14 mouse cellular contexts compared by ENCODE assay signal in the genomic region with DNA sequence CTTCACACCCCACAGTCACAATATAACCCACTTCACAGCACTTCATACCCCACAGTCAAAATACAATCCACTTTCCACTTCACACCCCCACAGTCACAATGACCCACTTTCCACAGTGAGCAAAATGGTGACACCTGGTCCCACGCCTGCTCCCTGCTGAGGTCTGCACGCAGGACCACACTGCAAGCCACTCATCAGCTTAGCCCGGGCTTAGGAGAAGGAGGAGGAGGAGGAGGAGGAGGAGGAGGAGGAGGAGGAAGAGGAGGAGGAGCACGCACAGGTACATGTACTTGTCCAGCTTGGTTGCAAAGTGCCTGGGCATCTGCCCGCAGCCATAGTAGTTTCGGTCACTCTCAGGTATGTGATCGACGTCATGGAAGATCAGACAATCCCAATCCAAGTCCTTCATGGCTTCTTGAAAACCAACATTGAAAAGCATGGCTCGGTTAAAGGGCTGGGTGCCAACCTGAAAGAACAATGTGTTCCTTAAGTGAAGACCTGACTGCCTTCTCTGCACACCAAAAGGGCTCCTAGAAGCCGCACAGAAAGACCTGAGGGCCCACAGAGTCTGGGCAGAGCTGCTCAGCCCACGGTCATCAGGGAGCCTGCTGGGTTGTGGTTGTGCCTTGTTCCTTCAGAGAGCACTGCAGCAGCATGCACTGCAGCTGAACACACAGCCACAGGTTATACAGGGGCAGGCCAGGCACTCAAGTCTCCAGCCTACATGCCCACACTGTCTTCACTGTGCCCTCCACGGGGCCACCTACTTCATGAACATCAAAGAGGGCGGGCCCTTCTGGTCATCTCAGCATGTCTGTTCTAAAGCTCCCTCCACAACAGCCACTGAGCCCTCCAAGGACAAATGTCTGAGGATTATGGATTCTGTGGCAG. TPM values are rescaled to one million over a fixed set of nuclear protein-coding genes. Genes with fewer than 3 reads are reported as not detected.
DNase-seq lines count a peak whose midpoint lies in the region; ATAC-seq and TF ChIP-seq lines count a peak whose summit lies in the region.
"Had no signal": no experiment of that assay in that cellular context is flagged by ENCODE, and none has a peak within 500 bp of the region (broad histone marks: within the 10 kb centered on the region; RNA-seq: fewer than 3 reads in every experiment).

No protein-coding gene starts in this region.

- no peak for ATAC-seq in lung, embryonic 15.5 days (ENCODE audit: borderline replicate concordance, extremely low read depth, low FRiP score, low TSS enrichment)

- WGBS in lung, embryonic 15.5 days: 85% methylated on average over 12 of the region's 13 CpGs

- intact Hi-C loops in gastrocnemius, adult 2 months (cut with DNase I): no loop called here

- H3K4me1 ChIP-seq in lung, embryonic 15.5 days: peaks cover 16% of the 10 kb centered on the region
- H3K4me1 ChIP-seq: midbrain, embryonic 12.5 days had no signal

- no peak overlapping the region for H3K4me3 ChIP-seq in gastrocnemius, adult 2 months
- H3K4me3 ChIP-seq in lung, embryonic 15.5 days: no peak overlapping the region
- H3K4me3 ChIP-seq: midbrain, embryonic 12.5 days; neural tube, embryonic 15.5 days had no signal

- peak; percentile 11 for DNase-seq in gastrocnemius, adult 2 months
- no peak for DNase-seq in gastrocnemius, adult 18-20 months (ENCODE audit: low spot score)
- DNase-seq in lung, postnatal 14 days: no peak
- peak; percentile 60 for DNase-seq in brain, adult 2 months (ENCODE audit: low read depth, low spot score)
- peak; percentile 6 for DNase-seq in kidney, postnatal 10 days
- DNase-seq in embryo, embryonic 10.5 days (ENCODE audit: low spot score): no peak
- no peak for DNase-seq in liver
- DNase-seq: B cell, adult 2 months; left cerebral cortex, postnatal 4 days; lung, adult 2 months; spleen, adult 18-20 months had no signal

- H3K9ac ChIP-seq in lung, embryonic 15.5 days: no peak overlapping the region
- H3K9ac ChIP-seq: midbrain, embryonic 12.5 days; neural tube, embryonic 15.5 days had no signal

- H3K4me2 ChIP-seq in lung, embryonic 15.5 days: no peak overlapping the region
- H3K4me2 ChIP-seq: midbrain, embryonic 12.5 days; neural tube, embryonic 15.5 days had no signal

- H3K36me3 ChIP-seq in lung, embryonic 15.5 days: peaks cover 13% of the 10 kb centered on the region; the same call in 1 of the 2 replicates

- no peak overlapping the region for H3K27ac ChIP-seq in gastrocnemius, adult 2 months
- H3K27ac ChIP-seq in lung, embryonic 15.5 days: peak overlapping the region; percentile 24; the same call in 1 of the 2 replicates
- H3K27ac ChIP-seq: midbrain, embryonic 12.5 days; neural tube, embryonic 15.5 days had no signal

- H3K9me3 ChIP-seq in lung, embryonic 15.5 days: no peaks in the 10 kb centered on the region
- H3K9me3 ChIP-seq: midbrain, embryonic 12.5 days; neural tube, embryonic 15.5 days had no signal

- no peaks in the 10 kb centered on the region for H3K27me3 ChIP-seq in lung, embryonic 15.5 days
- H3K27me3 ChIP-seq: midbrain, embryonic 12.5 days; neural tube, embryonic 15.5 days had no signal

- no peak for TF ChIP-seq CTCF in gastrocnemius, adult 2 months (IDR thresholded peaks at IDR 0.05)

RNA-seq across cellular contexts. Expression of a gene that starts 43.4 kb away (rescaled TPM):
- 10 to 100 TPM in 1 of 2 experiments, 1 to 10 TPM in 1; 7.8 to 10.6 TPM for total RNA-seq in gastrocnemius, adult 2 months (2021)
- total RNA-seq in gastrocnemius, adult 18-20 months (2021): 1 to 10 TPM; 6.9 to 7.9 TPM
- polyA plus RNA-seq in lung, embryonic 15.5 days (2015; fragmentation: Nextera tagmentation; extraction: Ambion mirVana): 13.6 and 15.8 TPM in 2 replicates

Comparison
In these comparisons a context has a peak if more than half of its experiments do, and no peak if none do; other contexts are left out.
1. DNase-seq: peak in gastrocnemius, adult 2 months (single experiment), brain, adult 2 months (single experiment) and kidney, postnatal 10 days (single experiment); none in gastrocnemius, adult 18-20 months (single experiment), lung, postnatal 14 days (single experiment), embryo, embryonic 10.5 days (single experiment) and liver (single experiment).